ENCODE assay signal across 18 mouse cellular contexts in genomic region chr11:119866837-119867236, GRCm38 (mm10). TPM values are rescaled to one million over a fixed set of nuclear protein-coding genes. Genes with fewer than 3 reads are reported as not detected.
A peak's percentile ranks its signal among the peaks of the same experiment; 100 is the strongest.
DNase-seq lines count a peak whose midpoint lies in the region; ATAC-seq and TF ChIP-seq lines count a peak whose summit lies in the region.
"Had no signal": no experiment of that assay in that cellular context is flagged by ENCODE, and none has a peak within 500 bp of the region (broad histone marks: within the 10 kb centered on the region; RNA-seq: fewer than 3 reads in every experiment).

No protein-coding gene starts in this region.

- H3K36me3 ChIP-seq in liver, postnatal 0 days (replicated peaks; ENCODE audit: insufficient read depth, low read length), result peaks cover 29% of the 10 kb centered on the region

- H3K9ac ChIP-seq in liver, postnatal 0 days (replicated peaks), result no peak overlapping the region
- H3K9ac ChIP-seq: embryonic facial prominence, embryonic 12.5 days; forebrain, embryonic 13.5 days; forebrain, embryonic 15.5 days; forebrain, postnatal 0 days had no signal

- TF ChIP-seq EP300 in liver, postnatal 0 days (IDR thresholded peaks at IDR 0.05; ENCODE audit: low read depth), result no peak

- WGBS in liver, postnatal 0 days (ENCODE audit: insufficient replicate concordance), result 83% methylated on average over 6 of the region's 6 CpGs

- no peaks in the 10 kb centered on the region for H3K27me3 ChIP-seq in liver, postnatal 0 days (ENCODE audit: insufficient read depth, low read length)
- H3K27me3 ChIP-seq: embryonic facial prominence, embryonic 12.5 days; forebrain, embryonic 13.5 days; forebrain, embryonic 15.5 days had no signal

- no peak overlapping the region for H3K4me2 ChIP-seq in liver, postnatal 0 days (ENCODE audit: low read depth, low read length)
- H3K4me2 ChIP-seq: embryonic facial prominence, embryonic 12.5 days; forebrain, embryonic 13.5 days; forebrain, embryonic 15.5 days had no signal

- H3K4me1 ChIP-seq in liver, postnatal 0 days (ENCODE audit: insufficient read depth), result no peaks in the 10 kb centered on the region
- H3K4me1 ChIP-seq: forebrain, embryonic 13.5 days had no signal

- no peaks in the 10 kb centered on the region for H3K9me3 ChIP-seq in liver, postnatal 0 days (ENCODE audit: low read length)
- H3K9me3 ChIP-seq: embryonic facial prominence, embryonic 10.5 days; embryonic facial prominence, embryonic 12.5 days; forebrain, embryonic 13.5 days; forebrain, embryonic 15.5 days had no signal

- no peak overlapping the region for H3K27ac ChIP-seq in liver, postnatal 0 days (ENCODE audit: low read depth)
- H3K27ac ChIP-seq: embryonic facial prominence, embryonic 10.5 days; embryonic facial prominence, embryonic 12.5 days; forebrain, embryonic 13.5 days; forebrain, embryonic 15.5 days had no signal

- H3K4me3 ChIP-seq in liver, postnatal 0 days (ENCODE audit: low read depth, low read length), result no peak overlapping the region
- H3K4me3 ChIP-seq: embryonic facial prominence, embryonic 10.5 days; embryonic facial prominence, embryonic 12.5 days; forebrain, embryonic 13.5 days; forebrain, embryonic 15.5 days had no signal

- TF ChIP-seq CTCF in liver, postnatal 0 days (IDR thresholded peaks at IDR 0.05; ENCODE audit: low read depth), result no peak

- peak; percentile 62 for DNase-seq in thymus, postnatal 0 days (ENCODE audit: low spot score)
- DNase-seq in thymus, postnatal 36 days, result no peak
- DNase-seq in thymus, postnatal 4 days, result peak; percentile 56
- DNase-seq in thymus, postnatal 25 days, result no peak
- DNase-seq in liver, postnatal 0 days, result no peak
- DNase-seq: adrenal gland, adult 2 months; adrenal gland, postnatal 10 days; adrenal gland, postnatal 25 days; cerebellum, adult 11-12 months; cerebellum, adult 2 months; cerebellum, adult 9-10 months; cerebellum, postnatal 10 days; cerebellum, postnatal 25 days; forebrain, postnatal 0 days had no signal

- ATAC-seq in liver, postnatal 0 days, result no peak
- ATAC-seq: forebrain, embryonic 13.5 days; forebrain, embryonic 15.5 days; forebrain, postnatal 0 days had no signal

RNA-seq across cellular contexts. Expression of gene Chmp6, which starts 46.4 kb away (rescaled TPM):
- polyA plus RNA-seq in thymus, postnatal 0 days (2015; fragmentation: Nextera tagmentation; extraction: Ambion mirVana), result 81.4 and 86.0 TPM in 2 replicates
- polyA plus RNA-seq in liver, postnatal 0 days (2015; fragmentation: Nextera tagmentation; extraction: Ambion mirVana), result 28.0 and 30.5 TPM in 2 replicates

Comparison
In these comparisons a context has a peak if more than half of its experiments do, and no peak if none do; other contexts are left out.
1. DNase-seq: peak in thymus, postnatal 0 days (single experiment) and thymus, postnatal 4 days (single experiment); none in thymus, postnatal 36 days (0 of 2), thymus, postnatal 25 days (single experiment) and liver, postnatal 0 days (single experiment).